Mouse (Mus musculus): Measurements from ENCODE around the gene Igsf9b. TPM values are rescaled to one million over a fixed set of nuclear protein-coding genes. Genes with fewer than 3 reads are reported as not detected.

Gene Igsf9b
- polyA plus RNA-seq, 2 experiments: 0.01 TPM

DNA sequence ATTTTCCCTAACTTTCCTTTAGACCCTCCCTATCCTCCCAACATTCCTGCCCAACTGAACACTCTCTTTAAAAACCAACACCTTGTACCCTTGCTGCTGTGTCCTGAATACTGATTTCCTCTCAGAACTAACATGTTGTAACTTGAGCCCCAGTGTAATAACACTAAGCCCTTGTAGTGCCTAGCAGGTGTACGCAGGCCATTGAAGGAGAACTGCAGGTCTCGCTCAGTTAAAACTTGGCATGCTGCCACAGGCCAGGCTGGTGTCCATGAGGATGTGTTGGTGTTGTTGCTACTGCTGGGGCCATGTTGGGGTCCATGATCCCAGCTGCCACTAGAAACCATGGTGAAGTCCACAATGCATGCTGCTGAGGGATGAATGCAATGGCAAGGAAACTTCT, 70.1 kb downstream of the Igsf9b start:
- H3K9ac ChIP-seq (replicated peaks): no peak overlapping the region
- TF ChIP-seq EP300 (IDR thresholded peaks at IDR 0.05; ENCODE audit: low read depth): no peak
- TF ChIP-seq CTCF (IDR thresholded peaks at IDR 0.05; ENCODE audit: low read depth): no peak
- no peaks in the 10 kb centered on the region for H3K27me3 ChIP-seq (ENCODE audit: control insufficient read depth, insufficient read depth, low read length)
- no peak for ATAC-seq (ENCODE audit: insufficient read depth)
- no peak overlapping the region for H3K4me2 ChIP-seq (ENCODE audit: low read depth)
- no peaks in the 10 kb centered on the region for H3K36me3 ChIP-seq (replicated peaks; ENCODE audit: control insufficient read depth, insufficient read depth, low read depth)
- no peak overlapping the region for H3K4me3 ChIP-seq (ENCODE audit: insufficient read depth in 1 of 2, low read depth in 2 of 2, low read length in 2 of 2)
- no peaks in the 10 kb centered on the region for H3K9me3 ChIP-seq (ENCODE audit: control insufficient read depth, low read length)
- WGBS (ENCODE audit: insufficient replicate concordance): 73% methylated on average over 2 of the region's 2 CpGs
- no peak overlapping the region for H3K27ac ChIP-seq
- no peaks in the 10 kb centered on the region for H3K4me1 ChIP-seq (replicated peaks; ENCODE audit: control insufficient read depth in 2 of 2, insufficient read depth in 2 of 2, low read length in 1 of 2)
- no peak for DNase-seq (ENCODE audit: low read depth in 3 of 3, low spot score in 3 of 3)

DNA sequence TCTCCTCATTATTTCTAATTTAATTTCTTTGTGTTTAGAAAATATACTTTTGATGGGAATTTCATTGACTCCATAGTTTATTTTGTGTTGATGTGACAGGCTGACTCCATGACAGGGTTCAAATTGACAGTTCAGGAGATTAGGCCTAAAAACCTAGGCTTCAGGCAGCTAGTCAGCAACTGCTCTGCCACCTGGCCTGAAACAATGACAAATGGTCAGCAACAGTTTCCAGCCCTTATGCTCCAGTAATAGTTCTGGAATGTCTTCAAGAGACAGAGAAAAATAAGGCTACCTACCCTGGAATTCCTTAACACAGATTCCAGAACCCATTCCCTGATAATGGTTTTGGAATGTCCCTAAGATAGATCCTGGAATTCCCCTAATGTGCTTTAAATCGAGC, 76.7 kb downstream of the Igsf9b start:
- H3K27ac ChIP-seq: no peak overlapping the region
- H3K36me3 ChIP-seq (replicated peaks; ENCODE audit: control insufficient read depth, insufficient read depth, low read depth): no peaks in the 10 kb centered on the region
- H3K4me2 ChIP-seq (ENCODE audit: low read depth): no peak overlapping the region
- no peaks in the 10 kb centered on the region for H3K4me1 ChIP-seq (replicated peaks; ENCODE audit: control insufficient read depth in 2 of 2, insufficient read depth in 2 of 2, low read length in 1 of 2)
- H3K27me3 ChIP-seq (ENCODE audit: control insufficient read depth, insufficient read depth, low read length): no peaks in the 10 kb centered on the region
- TF ChIP-seq CTCF (IDR thresholded peaks at IDR 0.05; ENCODE audit: low read depth) (no peak), EP300 (IDR thresholded peaks at IDR 0.05; ENCODE audit: low read depth) (no peak)
- H3K9me3 ChIP-seq (ENCODE audit: control insufficient read depth, low read length): no peaks in the 10 kb centered on the region
- no peak for ATAC-seq (ENCODE audit: insufficient read depth)
- WGBS (ENCODE audit: insufficient replicate concordance): 38% methylated on average over 1 of the region's 1 CpGs
- no peak for DNase-seq (ENCODE audit: low read depth in 3 of 3, low spot score in 3 of 3)
- H3K9ac ChIP-seq (replicated peaks): no peak overlapping the region
- H3K4me3 ChIP-seq (ENCODE audit: insufficient read depth in 1 of 2, low read depth in 2 of 2, low read length in 2 of 2): no peak overlapping the region

DNA sequence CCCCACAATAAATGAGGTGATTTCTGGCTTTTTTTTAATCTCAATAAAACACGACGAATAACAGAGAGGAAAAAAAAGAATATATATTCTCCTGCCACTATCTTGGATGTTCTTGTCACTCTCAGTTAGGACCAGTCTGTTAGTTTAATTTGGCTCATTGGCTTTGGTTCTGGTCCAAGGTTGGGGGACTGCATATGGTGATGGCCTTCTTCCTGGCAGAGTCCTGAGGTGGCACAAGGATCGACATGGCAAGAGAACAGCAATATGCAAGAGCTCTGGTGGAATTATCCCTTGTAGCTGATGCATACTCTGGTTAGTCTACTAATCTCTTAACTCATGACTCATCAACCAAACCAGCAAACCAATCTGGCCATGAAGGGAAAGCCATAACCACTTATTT, 87.9 kb downstream of the Igsf9b start:
- Histone ChIP-seq H3K36me3 (replicated peaks; ENCODE audit: control insufficient read depth, insufficient read depth, low read depth) (no peaks in the 10 kb centered on the region), H3K9ac (replicated peaks) (no peak overlapping the region), H3K4me2 (ENCODE audit: low read depth) (no peak overlapping the region), H3K9me3 (ENCODE audit: control insufficient read depth, low read length) (no peaks in the 10 kb centered on the region), H3K4me3 (ENCODE audit: insufficient read depth in 1 of 2, low read depth in 2 of 2, low read length in 2 of 2) (no peak overlapping the region), H3K4me1 (replicated peaks; ENCODE audit: control insufficient read depth in 2 of 2, insufficient read depth in 2 of 2, low read length in 1 of 2) (no peaks in the 10 kb centered on the region), H3K27ac (no peak overlapping the region), H3K27me3 (ENCODE audit: control insufficient read depth, insufficient read depth, low read length) (no peaks in the 10 kb centered on the region)
- 45% methylated on average over 3 of the region's 3 CpGs for WGBS (ENCODE audit: insufficient replicate concordance)
- TF ChIP-seq EP300 (IDR thresholded peaks at IDR 0.05; ENCODE audit: low read depth) (no peak), CTCF (IDR thresholded peaks at IDR 0.05; ENCODE audit: low read depth) (no peak)
- ATAC-seq (ENCODE audit: insufficient read depth) (no peak), DNase-seq (ENCODE audit: low read depth in 3 of 3, low spot score in 3 of 3) (no peak)

GRCm38 (mm10) chr9:27396500-27396899, 97.5 kb downstream of the Igsf9b start, which contains the start of gene Spata19:
Gene Spata19, plus strand, starts transcription at chr9:27396800.
- Histone ChIP-seq H3K4me1 (replicated peaks; ENCODE audit: control insufficient read depth in 2 of 2, insufficient read depth in 2 of 2, low read length in 1 of 2) (no peaks in the 10 kb centered on the region), H3K4me3 (ENCODE audit: insufficient read depth in 1 of 2, low read depth in 2 of 2, low read length in 2 of 2) (no peak within 1 kb of the TSS), H3K36me3 (replicated peaks; ENCODE audit: control insufficient read depth, insufficient read depth, low read depth) (no peaks in the 10 kb centered on the region), H3K4me2 (ENCODE audit: low read depth) (no peak within 1 kb of the TSS), H3K9me3 (ENCODE audit: control insufficient read depth, low read length) (no peaks in the 10 kb centered on the region), H3K27me3 (ENCODE audit: control insufficient read depth, insufficient read depth, low read length) (no peaks in the 10 kb centered on the region), H3K27ac (no peak within 1 kb of the TSS), H3K9ac (replicated peaks) (no peak within 1 kb of the TSS)
- no peak for TF ChIP-seq CTCF (IDR thresholded peaks at IDR 0.05; ENCODE audit: low read depth)
- TF ChIP-seq EP300 (IDR thresholded peaks at IDR 0.05; ENCODE audit: low read depth): no peak
- no peak for DNase-seq (ENCODE audit: low read depth in 3 of 3, low spot score in 3 of 3)
- WGBS (ENCODE audit: insufficient replicate concordance): 51% methylated on average over 3 of the region's 3 CpGs
- no peak for ATAC-seq (ENCODE audit: insufficient read depth)

DNA sequence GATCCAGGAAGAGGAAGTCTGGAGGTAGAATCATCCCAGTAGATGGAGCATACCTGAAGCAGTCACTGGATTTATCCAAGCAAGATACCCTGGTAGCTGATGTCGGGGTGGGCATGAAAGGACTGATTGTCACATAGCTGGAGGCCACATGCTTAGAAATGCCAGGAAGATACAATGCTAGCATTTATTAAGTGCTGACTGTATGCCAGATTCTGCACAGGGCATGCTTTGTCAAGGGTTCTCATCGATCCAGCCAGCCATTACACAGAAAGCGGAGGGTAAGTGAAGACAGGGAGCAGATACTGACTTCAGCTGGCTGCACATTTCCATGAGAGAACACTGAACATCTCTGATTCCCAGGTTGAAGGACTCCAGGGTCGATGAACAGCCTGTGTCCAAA, 102.2 kb downstream of the Igsf9b start:
- no peak overlapping the region for H3K9ac ChIP-seq (replicated peaks)
- H3K9me3 ChIP-seq (ENCODE audit: control insufficient read depth, low read length): no peaks in the 10 kb centered on the region
- ATAC-seq (ENCODE audit: insufficient read depth) (no peak), DNase-seq (ENCODE audit: low read depth in 3 of 3, low spot score in 3 of 3) (no peak)
- 61% methylated on average over 4 of the region's 4 CpGs for WGBS (ENCODE audit: insufficient replicate concordance)
- no peaks in the 10 kb centered on the region for H3K27me3 ChIP-seq (ENCODE audit: control insufficient read depth, insufficient read depth, low read length)
- H3K36me3 ChIP-seq (replicated peaks; ENCODE audit: control insufficient read depth, insufficient read depth, low read depth): no peaks in the 10 kb centered on the region
- H3K4me3 ChIP-seq (ENCODE audit: insufficient read depth in 1 of 2, low read depth in 2 of 2, low read length in 2 of 2): no peak overlapping the region
- TF ChIP-seq CTCF (IDR thresholded peaks at IDR 0.05; ENCODE audit: low read depth) (no peak), EP300 (IDR thresholded peaks at IDR 0.05; ENCODE audit: low read depth) (no peak)
- no peak overlapping the region for H3K4me2 ChIP-seq (ENCODE audit: low read depth)
- H3K4me1 ChIP-seq (replicated peaks; ENCODE audit: control insufficient read depth in 2 of 2, insufficient read depth in 2 of 2, low read length in 1 of 2): no peaks in the 10 kb centered on the region
- no peak overlapping the region for H3K27ac ChIP-seq

Other genes starting within 250 kb of the Igsf9b start
- gene Jam3, start 143.8 kb upstream of the Igsf9b start, polyA plus RNA-seq (2012; rRNA removed): 1.4 and 1.7 TPM in 2 replicates
- 2.1 and 2.3 TPM in 2 replicates for gene Jam3, start 143.8 kb upstream of the Igsf9b start, polyA plus RNA-seq (2014; fragmentation: Nextera tagmentation; extraction: Ambion mirVana)
- not detected in 2 replicates for gene Spata19, start 97.6 kb downstream of the Igsf9b start, polyA plus RNA-seq (2012; rRNA removed)
- not detected in 2 replicates for gene Spata19, start 97.6 kb downstream of the Igsf9b start, polyA plus RNA-seq (2014; fragmentation: Nextera tagmentation; extraction: Ambion mirVana)